In genomic region chr2:31115943-31116731, GRCm38 (mm10) we compare ENCODE assay signal across 9 mouse cellular contexts. TPM values are rescaled to one million over a fixed set of nuclear protein-coding genes. Genes with fewer than 3 reads are reported as not detected.
DNase-seq lines count a peak whose midpoint lies in the region; ATAC-seq and TF ChIP-seq lines count a peak whose summit lies in the region.
"Had no signal": no experiment of that assay in that cellular context is flagged by ENCODE, and none has a peak within 500 bp of the region (broad histone marks: within the 10 kb centered on the region; RNA-seq: fewer than 3 reads in every experiment).

No protein-coding gene starts in this region.

- no peak for TF ChIP-seq CTCF in cerebellum, adult 2 months (IDR thresholded peaks at IDR 0.05; ENCODE audit: borderline replicate concordance, insufficient read depth, low read depth, low read length)

- H3K9me3 ChIP-seq in midbrain, embryonic 13.5 days = no peaks in the 10 kb centered on the region
- H3K9me3 ChIP-seq in midbrain, embryonic 15.5 days = no peaks in the 10 kb centered on the region
- H3K9me3 ChIP-seq in limb, embryonic 13.5 days = peaks cover 5% of the 10 kb centered on the region; the same call in 1 of the 2 replicates
- no peaks in the 10 kb centered on the region for H3K9me3 ChIP-seq in kidney, embryonic 16.5 days (ENCODE audit: low read length)

- peak overlapping the region; percentile 73 for H3K27ac ChIP-seq in cerebellum, adult 2 months (ENCODE audit: insufficient read depth, low read length)
- H3K27ac ChIP-seq in midbrain, embryonic 13.5 days = no peak overlapping the region
- no peak overlapping the region for H3K27ac ChIP-seq in midbrain, embryonic 15.5 days
- peak overlapping the region; percentile 72 for H3K27ac ChIP-seq in limb, embryonic 13.5 days
- no peak overlapping the region for H3K27ac ChIP-seq in kidney, embryonic 16.5 days (ENCODE audit: low read length)

- no peak overlapping the region for H3K4me2 ChIP-seq in midbrain, embryonic 13.5 days (replicated peaks)
- no peak overlapping the region for H3K4me2 ChIP-seq in midbrain, embryonic 15.5 days
- no peak overlapping the region for H3K4me2 ChIP-seq in limb, embryonic 13.5 days (replicated peaks)
- H3K4me2 ChIP-seq in kidney, embryonic 16.5 days (replicated peaks; ENCODE audit: low read depth, low read length) = no peak overlapping the region

- peaks cover 45% of the 10 kb centered on the region for H3K4me1 ChIP-seq in cerebellum, adult 2 months (ENCODE audit: control insufficient read depth, insufficient read depth, low read length)
- H3K4me1 ChIP-seq in midbrain, embryonic 13.5 days (replicated peaks) = peaks cover 6% of the 10 kb centered on the region; the same call in 1 of the 2 replicates
- H3K4me1 ChIP-seq in midbrain, embryonic 15.5 days = 0 out of 2 replicates have a peak, but pooled peaks cover 4% of the 10 kb centered on the region
- H3K4me1 ChIP-seq in limb, embryonic 13.5 days = peaks cover 29% of the 10 kb centered on the region
- H3K4me1 ChIP-seq in kidney, embryonic 16.5 days (ENCODE audit: insufficient read depth, low read length) = peaks cover 23% of the 10 kb centered on the region

- H3K27me3 ChIP-seq in cerebellum, adult 2 months (ENCODE audit: control insufficient read depth, insufficient read depth, low read length) = no peaks in the 10 kb centered on the region
- H3K27me3 ChIP-seq in midbrain, embryonic 13.5 days = no peaks in the 10 kb centered on the region
- H3K27me3 ChIP-seq in midbrain, embryonic 15.5 days (replicated peaks) = no peaks in the 10 kb centered on the region
- H3K27me3 ChIP-seq in limb, embryonic 13.5 days = no peaks in the 10 kb centered on the region
- H3K27me3 ChIP-seq in kidney, embryonic 16.5 days (ENCODE audit: insufficient read depth, low read length) = no peaks in the 10 kb centered on the region

- peak; percentile 24; the same call in 1 of the 2 replicates for ATAC-seq in midbrain, embryonic 13.5 days
- ATAC-seq in midbrain, embryonic 15.5 days (replicated peaks) = no peak
- peak; percentile 62 for ATAC-seq in limb, embryonic 13.5 days (ENCODE audit: low FRiP score, low read depth)
- ATAC-seq in kidney, embryonic 16.5 days (ENCODE audit: low FRiP score, low TSS enrichment) = no peak

- WGBS in cerebellum, adult 2 months = 29% methylated on average over 10 of the region's 10 CpGs
- 77% methylated on average over 10 of the region's 10 CpGs for WGBS in midbrain, embryonic 13.5 days
- WGBS in midbrain, embryonic 15.5 days = 68% methylated on average over 10 of the region's 10 CpGs
- 37% methylated on average over 10 of the region's 10 CpGs for WGBS in limb, embryonic 13.5 days
- 49% methylated on average over 10 of the region's 10 CpGs for WGBS in kidney, embryonic 16.5 days

- no peak overlapping the region for H3K9ac ChIP-seq in midbrain, embryonic 13.5 days (replicated peaks)
- H3K9ac ChIP-seq in midbrain, embryonic 15.5 days = no peak overlapping the region
- no peak overlapping the region for H3K9ac ChIP-seq in limb, embryonic 13.5 days
- no peak overlapping the region for H3K9ac ChIP-seq in kidney, embryonic 16.5 days (replicated peaks; ENCODE audit: low read length)

- no peak overlapping the region for H3K4me3 ChIP-seq in cerebellum, adult 2 months (replicated peaks; ENCODE audit: insufficient read depth, low read depth, low read length)
- H3K4me3 ChIP-seq in midbrain, embryonic 13.5 days (replicated peaks) = no peak overlapping the region
- H3K4me3 ChIP-seq in midbrain, embryonic 15.5 days = no peak overlapping the region
- no peak overlapping the region for H3K4me3 ChIP-seq in limb, embryonic 13.5 days
- no peak overlapping the region for H3K4me3 ChIP-seq in kidney, embryonic 16.5 days (ENCODE audit: low read length)

- no peak for DNase-seq in cerebellum, adult 2 months
- DNase-seq in cerebellum, postnatal 36 days = no peak
- peak; percentile 72 to 82 for DNase-seq in thymus, postnatal 36 days
- DNase-seq in left cerebral cortex, adult 11 months (ENCODE audit: low spot score) = no peak
- DNase-seq: kidney, postnatal 4 days had no signal

- no peak for TF ChIP-seq POLR2A in cerebellum, adult 2 months (IDR thresholded peaks at IDR 0.05; ENCODE audit: borderline replicate concordance, insufficient read depth, low read length)

- no peaks in the 10 kb centered on the region for H3K36me3 ChIP-seq in midbrain, embryonic 13.5 days
- no peaks in the 10 kb centered on the region for H3K36me3 ChIP-seq in midbrain, embryonic 15.5 days (replicated peaks)
- H3K36me3 ChIP-seq in limb, embryonic 13.5 days = no peaks in the 10 kb centered on the region
- H3K36me3 ChIP-seq in kidney, embryonic 16.5 days (ENCODE audit: insufficient read depth, low read length) = 0 out of 2 replicates have a peak, but pooled peaks cover 4% of the 10 kb centered on the region

RNA-seq across cellular contexts. Expression of gene Fnbp1, which starts 25.7 kb away (rescaled TPM):
- polyA plus RNA-seq in cerebellum, adult 2 months (2012; rRNA removed) = 310 and 320 TPM in 2 replicates
- polyA plus RNA-seq in midbrain, embryonic 13.5 days (2015; fragmentation: Nextera tagmentation; extraction: Ambion mirVana) = 14.9 and 16.9 TPM in 2 replicates
- polyA plus RNA-seq in midbrain, embryonic 15.5 days (2015; fragmentation: Nextera tagmentation; extraction: Ambion mirVana) = 29.6 and 29.7 TPM in 2 replicates
- 21.5 and 24.5 TPM in 2 replicates for polyA plus RNA-seq in limb, embryonic 13.5 days (2015; fragmentation: Nextera tagmentation; extraction: Ambion mirVana)
- 19.4 and 24.3 TPM in 2 replicates for polyA plus RNA-seq in kidney, embryonic 16.5 days (2015; fragmentation: Nextera tagmentation; extraction: Ambion mirVana)

RNA-seq across cellular contexts. Expression of gene Gpr107, which starts 36.0 kb away (rescaled TPM):
- 30.0 and 33.9 TPM in 2 replicates for polyA plus RNA-seq in cerebellum, adult 2 months (2012; rRNA removed)
- 37.5 and 40.0 TPM in 2 replicates for polyA plus RNA-seq in midbrain, embryonic 13.5 days (2015; fragmentation: Nextera tagmentation; extraction: Ambion mirVana)
- polyA plus RNA-seq in midbrain, embryonic 15.5 days (2015; fragmentation: Nextera tagmentation; extraction: Ambion mirVana) = 39.6 and 41.0 TPM in 2 replicates
- polyA plus RNA-seq in limb, embryonic 13.5 days (2015; fragmentation: Nextera tagmentation; extraction: Ambion mirVana) = 40.6 and 45.4 TPM in 2 replicates
- polyA plus RNA-seq in kidney, embryonic 16.5 days (2015; fragmentation: Nextera tagmentation; extraction: Ambion mirVana) = 38.3 and 41.6 TPM in 2 replicates

Comparison
In these comparisons a context has a peak if more than half of its experiments do, and no peak if none do; other contexts are left out.
1. ATAC-seq: peak in midbrain, embryonic 13.5 days (single experiment) and limb, embryonic 13.5 days (single experiment); none in midbrain, embryonic 15.5 days (single experiment) and kidney, embryonic 16.5 days (single experiment).
2. DNase-seq: peak in thymus, postnatal 36 days (2 of 2); none in cerebellum, adult 2 months (0 of 2), cerebellum, postnatal 36 days (0 of 2) and left cerebral cortex, adult 11 months (single experiment).
3. H3K27ac ChIP-seq: peak in cerebellum, adult 2 months (single experiment) and limb, embryonic 13.5 days (single experiment); none in midbrain, embryonic 13.5 days (single experiment), midbrain, embryonic 15.5 days (single experiment) and kidney, embryonic 16.5 days (single experiment).
4. RNA of gene Fnbp1, which starts 25.7 kb away (polyA plus RNA-seq): 310 to 320 TPM in cerebellum, adult 2 months; 29.6 to 29.7 TPM in midbrain, embryonic 15.5 days, 21.5 to 24.5 TPM in limb, embryonic 13.5 days, 19.4 to 24.3 TPM in kidney, embryonic 16.5 days and 14.9 to 16.9 TPM in midbrain, embryonic 13.5 days; every median in the first group is over 10 times any median in the second.